Mouse (Mus musculus) hindbrain, postnatal 0 days (tissue): ENCODE results near the gene Dennd1a. TPM values are rescaled to one million over a fixed set of nuclear protein-coding genes. Genes with fewer than 3 reads are reported as not detected.
A peak's percentile ranks its signal among the peaks of the same experiment; 100 is the strongest.

Source experiments
- ATAC-seq: fragments of 200-750 bp; cut with Nextera tagmentation; 2 replicates; pipeline ENCODE4 v1.8.0; 2017; ENCODE audit warnings: mild to moderate bottlenecking, moderate TSS enrichment, moderate library complexity
- DNase-seq: peaks from one replicate; pipeline ENCODE4 v3.0.0-alpha.2; 2015; ENCODE audit warnings: low spot score
- H3K27ac ChIP-seq: fragments of 300-500 bp; sonication (generic); 2 replicates; pipeline ENCODE4 v1.5.1; 2014; ENCODE audit warnings: mild to moderate bottlenecking
- H3K27me3 ChIP-seq: fragments of 300-500 bp; sonication (generic); 2 replicates; pipeline ENCODE4 v1.6.1; 2014; ENCODE audit warnings: low read length, mixed read lengths; ENCODE audit not compliant: insufficient read depth
- H3K36me3 ChIP-seq: fragments of 300-500 bp; sonication (generic); 2 replicates; pipeline ENCODE4 v1.6.1; 2014; ENCODE audit warnings: low read length, mixed read lengths; ENCODE audit not compliant: insufficient read depth
- H3K4me1 ChIP-seq: fragments of 300-500 bp; sonication (generic); 2 replicates; pipeline ENCODE4 v1.6.1; 2014; ENCODE audit warnings: antibody characterized with exemption, low read length, mixed read lengths; ENCODE audit not compliant: insufficient read depth
- H3K4me2 ChIP-seq: fragments of 300-500 bp; sonication (generic); 2 replicates; pipeline ENCODE4 v1.6.1; 2014; ENCODE audit warnings: low read depth, mild to moderate bottlenecking, low read length, moderate library complexity, mixed read lengths
- H3K4me3 ChIP-seq: fragments of 300-500 bp; sonication (generic); 2 replicates; pipeline ENCODE4 v1.5.1; 2014; ENCODE audit warnings: low read length
- H3K9ac ChIP-seq: fragments of 300-500 bp; sonication (generic); replicated peaks from 2 replicates; pipeline ENCODE4 v1.6.1; 2014; ENCODE audit warnings: mild to moderate bottlenecking, low read length, moderate library complexity, mixed read lengths
- H3K9me3 ChIP-seq: fragments of 300-500 bp; sonication (generic); 2 replicates; pipeline ENCODE4 v1.6.1; 2016; ENCODE audit warnings: low read length, mixed read lengths
- CTCF ChIP-seq: IDR thresholded peaks from 2 replicates; pipeline ENCODE4 v1.5.1; 2016; ENCODE audit warnings: antibody characterized with exemption, control low read depth, low read depth
- WGBS: fragments of 180-500 bp; shearing (Covaris S2); extraction: QIAGEN DNeasy Blood & Tissue Kit; methylation state at CpG from one replicate; pipeline ENCODE4 v1.1.7; 2014; 5-methylcytosine and 5-hydroxymethylcytosine counted together
- polyA plus RNA-seq: library from polyadenylated mRNA; unstranded; fragments of >200 nt; fragmentation: Nextera tagmentation; extraction: Ambion mirVana; gene quantifications from 2 replicates; pipeline ENCODE4 v1.2.1, GENCODE M21; 2015
- total RNA-seq: library from RNA; depleted of rRNA; stranded (reverse); fragments of >200 nt; gene quantifications from 2 replicates; pipeline ENCODE4 v1.2.3, GENCODE M21; 2014

Gene Dennd1a
- total and polyA plus RNA-seq, 2 experiments from 2014 or later, result 14.4 to 51.9 TPM

DNA sequence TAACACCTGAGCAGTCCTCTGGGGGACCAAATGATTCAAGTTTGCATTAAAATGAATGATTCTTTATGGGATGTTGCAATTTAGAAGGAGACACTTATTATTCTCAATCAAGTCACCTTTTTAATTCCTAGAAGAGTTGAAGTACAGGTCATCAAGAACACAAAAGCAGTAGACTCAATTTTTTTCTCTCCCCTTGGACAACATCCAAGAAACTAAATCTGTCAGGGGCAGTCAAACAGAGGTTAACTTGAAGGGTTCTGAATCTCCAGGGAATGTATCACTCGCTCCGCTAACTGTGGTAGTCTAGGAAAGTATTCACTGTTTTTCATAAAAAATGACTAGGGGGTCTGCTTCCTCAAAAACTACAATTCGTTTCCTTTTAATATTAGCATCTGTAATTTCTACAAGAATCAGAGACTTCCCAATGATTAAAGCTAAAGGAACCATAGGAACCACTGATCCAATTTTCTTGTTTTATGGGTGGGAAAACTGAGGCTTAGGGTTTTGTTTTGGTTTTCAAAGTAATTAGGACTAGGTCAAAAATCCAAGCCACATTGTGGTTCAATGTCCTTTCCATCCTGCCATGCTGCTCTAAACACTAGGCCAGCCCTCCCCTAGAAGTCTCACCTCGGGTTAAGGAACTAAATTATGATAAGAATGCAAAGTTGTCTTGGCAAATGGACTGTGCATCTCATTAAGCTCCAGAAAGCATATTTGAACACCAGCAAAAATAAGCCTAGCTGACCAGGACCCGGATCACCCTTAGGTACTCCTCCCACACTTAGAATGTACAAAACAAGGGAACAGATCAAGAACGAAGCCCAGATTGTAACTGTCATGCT lies 157.0 kb downstream of the Dennd1a start:
- H3K4me2 ChIP-seq, result no peak overlapping the region
- H3K27me3 ChIP-seq, result no peaks in the 10 kb centered on the region
- H3K27ac ChIP-seq, result no peak overlapping the region
- no peaks in the 10 kb centered on the region for H3K4me1 ChIP-seq
- no peak overlapping the region for H3K9ac ChIP-seq
- DNase-seq (no peak), ATAC-seq (no peak)
- no peak for TF ChIP-seq CTCF
- H3K36me3 ChIP-seq, result no peaks in the 10 kb centered on the region
- no peak overlapping the region for H3K4me3 ChIP-seq
- no peaks in the 10 kb centered on the region for H3K9me3 ChIP-seq
- 60% methylated on average over 6 of the region's 6 CpGs for WGBS

DNA sequence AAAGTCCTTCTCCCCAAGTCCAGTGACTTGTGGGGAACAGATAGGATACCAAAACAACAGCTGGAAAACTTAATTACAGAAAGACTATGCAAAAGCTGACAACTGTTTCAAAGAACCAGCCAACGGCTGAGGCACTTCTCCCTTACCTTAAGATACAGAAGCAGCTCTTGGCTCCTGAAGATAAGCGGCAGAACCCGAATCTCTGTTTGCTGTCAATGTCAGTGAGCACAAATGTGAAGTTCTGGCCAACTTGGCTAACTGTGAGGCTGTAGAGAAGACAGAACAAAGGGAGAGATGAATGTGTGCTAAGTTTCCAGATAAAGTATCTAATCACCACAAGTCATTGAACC lies 160.8 kb downstream of the Dennd1a start:
- no peak overlapping the region for H3K27ac ChIP-seq
- H3K4me1 ChIP-seq, result no peaks in the 10 kb centered on the region
- no peak overlapping the region for H3K4me2 ChIP-seq
- no peak overlapping the region for H3K4me3 ChIP-seq
- H3K27me3 ChIP-seq, result no peaks in the 10 kb centered on the region
- 58% methylated on average over 3 of the region's 3 CpGs for WGBS
- TF ChIP-seq CTCF, result no peak
- H3K9me3 ChIP-seq, result no peaks in the 10 kb centered on the region
- DNase-seq, result no peak
- ATAC-seq, result no peak
- no peak overlapping the region for H3K9ac ChIP-seq
- H3K36me3 ChIP-seq, result no peaks in the 10 kb centered on the region

DNA sequence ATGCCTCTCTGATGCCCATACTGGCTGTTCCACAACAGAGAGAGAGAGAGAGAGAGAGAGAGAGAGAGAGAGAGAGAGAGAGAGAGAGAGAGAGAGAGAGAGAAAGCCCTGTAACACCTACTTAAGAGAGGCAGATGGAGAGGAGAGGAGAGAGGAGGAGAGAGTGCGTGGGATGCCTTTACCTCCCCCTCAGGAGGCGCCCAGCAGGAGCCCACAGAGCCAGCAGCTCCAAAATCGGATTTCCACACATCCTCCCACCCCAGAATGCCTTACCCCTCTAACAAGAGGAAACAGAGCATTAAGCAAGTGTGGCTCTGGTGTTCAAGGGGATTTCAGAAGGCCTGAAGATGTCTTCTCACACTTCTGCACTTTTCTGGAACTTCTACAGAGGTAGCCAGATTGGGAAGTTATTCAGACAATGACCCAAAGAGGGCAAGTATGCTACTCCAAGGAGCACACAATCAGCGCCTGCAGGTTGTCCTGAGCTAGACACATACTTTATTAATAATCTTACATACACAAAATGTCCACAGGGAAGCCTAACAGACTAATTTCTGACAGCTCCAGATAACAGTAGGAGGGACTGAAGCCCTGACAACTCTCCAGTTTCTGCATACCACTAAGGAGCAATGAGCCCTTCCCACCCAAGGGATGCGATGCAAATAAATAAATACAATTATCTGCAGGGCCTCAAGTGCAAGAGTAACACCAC lies 161.4 kb downstream of the Dennd1a start:
- no peak for TF ChIP-seq CTCF
- Histone ChIP-seq H3K36me3 (no peaks in the 10 kb centered on the region), H3K27ac (no peak overlapping the region), H3K4me3 (no peak overlapping the region), H3K9ac (no peak overlapping the region), H3K4me2 (no peak overlapping the region), H3K9me3 (no peaks in the 10 kb centered on the region), H3K27me3 (no peaks in the 10 kb centered on the region), H3K4me1 (no peaks in the 10 kb centered on the region)
- DNase-seq (no peak), ATAC-seq (no peak)
- WGBS, result 55% methylated on average over 5 of the region's 5 CpGs

DNA sequence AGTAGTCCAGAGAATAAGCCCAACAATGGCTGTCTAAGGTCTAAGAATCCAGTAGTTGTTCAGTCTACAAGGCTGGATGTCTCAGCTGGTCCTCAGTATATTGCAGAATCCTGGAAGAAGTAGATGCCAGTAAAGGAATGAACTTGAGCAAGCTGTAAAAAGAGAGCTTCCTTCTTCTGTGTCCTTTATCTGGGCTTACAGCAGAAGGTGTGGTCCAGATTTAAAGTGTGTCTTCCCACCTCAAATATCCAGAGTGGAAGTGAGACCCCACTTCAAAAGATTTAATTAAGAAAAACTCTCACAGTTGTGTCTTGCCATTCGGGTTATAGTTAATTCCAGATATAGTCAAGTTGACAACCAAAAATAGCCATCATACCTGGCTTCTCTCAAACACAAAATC lies 162.5 kb downstream of the Dennd1a start:
- no peaks in the 10 kb centered on the region for H3K9me3 ChIP-seq
- no peaks in the 10 kb centered on the region for H3K27me3 ChIP-seq
- H3K4me2 ChIP-seq, result no peak overlapping the region
- H3K27ac ChIP-seq, result no peak overlapping the region
- no peaks in the 10 kb centered on the region for H3K36me3 ChIP-seq
- 98% methylated on average over 1 of the region's 1 CpGs for WGBS
- no peak overlapping the region for H3K4me3 ChIP-seq
- no peak overlapping the region for H3K9ac ChIP-seq
- ATAC-seq (no peak), DNase-seq (no peak)
- H3K4me1 ChIP-seq, result no peaks in the 10 kb centered on the region
- TF ChIP-seq CTCF, result no peak

DNA sequence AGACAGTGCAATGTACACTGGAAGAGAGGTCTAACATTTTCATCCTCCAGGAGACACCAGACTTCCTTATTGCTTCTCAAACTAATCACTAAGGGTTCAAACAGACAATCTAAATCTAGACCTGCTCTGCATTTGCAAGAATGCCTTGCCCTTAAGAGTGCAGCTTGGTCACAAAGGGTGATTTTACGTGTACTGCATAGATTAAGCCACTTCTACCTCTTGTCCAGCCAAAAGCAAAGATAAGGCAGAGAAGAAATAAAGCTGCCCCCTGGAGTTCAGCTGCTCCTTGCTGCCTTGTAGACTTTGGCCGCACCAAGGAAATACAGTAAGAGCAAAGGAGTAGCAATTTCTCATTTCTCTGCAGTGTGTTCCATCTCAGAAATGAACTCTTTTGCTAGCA lies 172.2 kb downstream of the Dennd1a start:
- DNase-seq, result no peak
- H3K27ac ChIP-seq, result no peak overlapping the region
- no peak for ATAC-seq
- H3K27me3 ChIP-seq, result no peaks in the 10 kb centered on the region
- no peak overlapping the region for H3K4me2 ChIP-seq
- no peaks in the 10 kb centered on the region for H3K4me1 ChIP-seq
- WGBS, result 77% methylated on average over 2 of the region's 2 CpGs
- no peak for TF ChIP-seq CTCF
- no peak overlapping the region for H3K4me3 ChIP-seq
- no peaks in the 10 kb centered on the region for H3K36me3 ChIP-seq
- H3K9ac ChIP-seq, result no peak overlapping the region
- H3K9me3 ChIP-seq, result no peaks in the 10 kb centered on the region

DNA sequence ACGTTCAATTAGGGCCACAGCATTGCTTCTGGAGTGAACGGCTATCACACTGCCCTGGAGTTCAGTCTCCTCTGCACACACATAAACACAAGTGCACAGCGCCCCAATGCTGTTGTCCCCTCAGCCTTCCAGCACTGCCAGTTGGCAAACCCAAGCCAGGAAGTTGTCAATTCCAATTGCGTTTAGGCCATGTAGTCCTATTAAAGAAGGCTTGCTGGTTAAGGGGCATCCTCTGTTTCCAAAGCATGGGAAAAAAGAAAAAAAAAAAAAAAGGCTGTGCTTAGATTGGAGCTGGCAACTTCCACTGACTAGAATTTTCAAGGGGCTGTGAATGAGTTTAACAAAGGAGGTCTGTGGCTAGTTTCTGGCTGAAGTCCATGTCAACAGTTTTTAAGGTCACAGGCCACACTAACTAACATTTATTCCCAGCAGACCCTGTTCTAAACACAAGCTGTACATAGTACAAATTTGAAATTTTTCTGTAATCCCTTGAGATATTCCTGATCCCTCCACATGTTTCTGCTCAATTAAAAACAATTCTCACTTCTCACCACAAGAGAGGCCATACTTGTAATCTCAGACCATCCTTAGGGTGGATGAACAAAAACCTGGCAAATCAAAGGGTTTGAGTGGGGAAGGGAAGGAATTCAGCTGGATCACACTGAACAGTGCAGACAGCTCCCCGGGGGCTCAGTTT lies 175.4 kb downstream of the Dennd1a start:
- TF ChIP-seq CTCF, result peak; percentile 40
- no peaks in the 10 kb centered on the region for H3K9me3 ChIP-seq
- no peak overlapping the region for H3K4me3 ChIP-seq
- no peaks in the 10 kb centered on the region for H3K36me3 ChIP-seq
- H3K27me3 ChIP-seq, result no peaks in the 10 kb centered on the region
- H3K4me2 ChIP-seq, result no peak overlapping the region
- H3K27ac ChIP-seq, result 0 out of 2 replicates have a peak overlapping the region, but pooled peaks have one; percentile 6
- H3K9ac ChIP-seq, result no peak overlapping the region
- no peaks in the 10 kb centered on the region for H3K4me1 ChIP-seq
- 47% methylated on average over 5 of the region's 5 CpGs for WGBS
- DNase-seq, result peak; percentile 57
- ATAC-seq, result peak; percentile 81
